Mouse (Mus musculus): ENCODE measurements around the gene Asns.

The Asns gene

GRCm38 (mm10) chr6:7693666-7694065 lies 612 bp upstream of the Asns start:
- Histone ChIP-seq H3K4me3 (replicated peaks; ENCODE audit: low read length) (peak overlapping the region; percentile 91; the same call in 1 of the 2 replicates), H3K36me3 (ENCODE audit: insufficient read depth, low read length) (peaks cover 3% of the 10 kb centered on the region), H3K27me3 (ENCODE audit: insufficient read depth, low read length) (no peaks in the 10 kb centered on the region), H3K4me1 (replicated peaks; ENCODE audit: low read depth, low read length) (peaks cover 72% of the 10 kb centered on the region), H3K9me3 (ENCODE audit: low read length) (no peaks in the 10 kb centered on the region)
- no peak for TF ChIP-seq CTCF (conservative IDR thresholded peaks at IDR 0.05; ENCODE audit: low read length)
- no peak for TF ChIP-seq NANOG (IDR thresholded peaks at IDR 0.05; ENCODE audit: borderline replicate concordance, low read length)
- TF ChIP-seq POU5F1 (IDR thresholded peaks at IDR 0.05; ENCODE audit: borderline replicate concordance, low read length), result no peak

- TF ChIP-seq POU5F1 (IDR thresholded peaks at IDR 0.05; ENCODE audit: borderline replicate concordance, low read length) (no peak), NANOG (IDR thresholded peaks at IDR 0.05; ENCODE audit: borderline replicate concordance, low read length) (no peak), CTCF (conservative IDR thresholded peaks at IDR 0.05; ENCODE audit: low read length) (no peak)
- peaks cover 72% of the 10 kb centered on the region for H3K4me1 ChIP-seq (replicated peaks; ENCODE audit: low read depth, low read length)
- peaks cover 13% of the 10 kb centered on the region for H3K36me3 ChIP-seq (ENCODE audit: insufficient read depth, low read length)
- H3K27me3 ChIP-seq (ENCODE audit: insufficient read depth, low read length), result no peaks in the 10 kb centered on the region
- H3K4me3 ChIP-seq (replicated peaks; ENCODE audit: low read length), result peak overlapping the region; percentile 91
- H3K9me3 ChIP-seq (ENCODE audit: low read length), result no peaks in the 10 kb centered on the region
These were observed 603 bp downstream of the Asns start for GRCm38 (mm10) chr6:7692451-7692850.

- no peak for TF ChIP-seq NANOG (IDR thresholded peaks at IDR 0.05; ENCODE audit: borderline replicate concordance, low read length)
- TF ChIP-seq CTCF (conservative IDR thresholded peaks at IDR 0.05; ENCODE audit: low read length), result no peak
- TF ChIP-seq POU5F1 (IDR thresholded peaks at IDR 0.05; ENCODE audit: borderline replicate concordance, low read length), result no peak
- H3K9me3 ChIP-seq (ENCODE audit: low read length), result no peaks in the 10 kb centered on the region
- peak overlapping the region; percentile 91 for H3K4me3 ChIP-seq (replicated peaks; ENCODE audit: low read length)
- H3K4me1 ChIP-seq (replicated peaks; ENCODE audit: low read depth, low read length), result peaks cover 72% of the 10 kb centered on the region
- peaks cover 18% of the 10 kb centered on the region for H3K36me3 ChIP-seq (ENCODE audit: insufficient read depth, low read length)
- H3K27me3 ChIP-seq (ENCODE audit: insufficient read depth, low read length), result no peaks in the 10 kb centered on the region
These were observed 1.0 kb downstream of the Asns start for GRCm38 (mm10) chr6:7692037-7692436.

- no peaks in the 10 kb centered on the region for H3K27me3 ChIP-seq (ENCODE audit: insufficient read depth, low read length)
- peaks cover 27% of the 10 kb centered on the region for H3K36me3 ChIP-seq (ENCODE audit: insufficient read depth, low read length)
- TF ChIP-seq NANOG (IDR thresholded peaks at IDR 0.05; ENCODE audit: borderline replicate concordance, low read length) (no peak), POU5F1 (IDR thresholded peaks at IDR 0.05; ENCODE audit: borderline replicate concordance, low read length) (no peak), CTCF (conservative IDR thresholded peaks at IDR 0.05; ENCODE audit: low read length) (no peak)
- no peaks in the 10 kb centered on the region for H3K9me3 ChIP-seq (ENCODE audit: low read length)
- peak overlapping the region; percentile 91 for H3K4me3 ChIP-seq (replicated peaks; ENCODE audit: low read length)
- H3K4me1 ChIP-seq (replicated peaks; ENCODE audit: low read depth, low read length), result peaks cover 72% of the 10 kb centered on the region
These were observed 2.6 kb downstream of the Asns start for GRCm38 (mm10) chr6:7690456-7690855.

- Histone ChIP-seq H3K36me3 (ENCODE audit: insufficient read depth, low read length) (peaks cover 40% of the 10 kb centered on the region), H3K27me3 (ENCODE audit: insufficient read depth, low read length) (no peaks in the 10 kb centered on the region), H3K4me1 (replicated peaks; ENCODE audit: low read depth, low read length) (peaks cover 65% of the 10 kb centered on the region), H3K9me3 (ENCODE audit: low read length) (no peaks in the 10 kb centered on the region), H3K4me3 (replicated peaks; ENCODE audit: low read length) (peak overlapping the region; percentile 91)
- no peak for TF ChIP-seq CTCF (conservative IDR thresholded peaks at IDR 0.05; ENCODE audit: low read length)
- no peak for TF ChIP-seq POU5F1 (IDR thresholded peaks at IDR 0.05; ENCODE audit: borderline replicate concordance, low read length)
- TF ChIP-seq NANOG (IDR thresholded peaks at IDR 0.05; ENCODE audit: borderline replicate concordance, low read length), result no peak
These were observed 3.9 kb downstream of the Asns start for GRCm38 (mm10) chr6:7689180-7689579.

GRCm38 (mm10) chr6:7686047-7686446 lies 7.0 kb downstream of the Asns start:
- H3K36me3 ChIP-seq (ENCODE audit: insufficient read depth, low read length), result peaks cover 66% of the 10 kb centered on the region
- TF ChIP-seq NANOG (IDR thresholded peaks at IDR 0.05; ENCODE audit: borderline replicate concordance, low read length) (no peak), CTCF (conservative IDR thresholded peaks at IDR 0.05; ENCODE audit: low read length) (no peak), POU5F1 (IDR thresholded peaks at IDR 0.05; ENCODE audit: borderline replicate concordance, low read length) (no peak)
- no peak overlapping the region for H3K4me3 ChIP-seq (replicated peaks; ENCODE audit: low read length)
- peaks cover 50% of the 10 kb centered on the region for H3K4me1 ChIP-seq (replicated peaks; ENCODE audit: low read depth, low read length)
- H3K9me3 ChIP-seq (ENCODE audit: low read length), result no peaks in the 10 kb centered on the region
- H3K27me3 ChIP-seq (ENCODE audit: insufficient read depth, low read length), result no peaks in the 10 kb centered on the region

GRCm38 (mm10) chr6:7676194-7676901 lies 16.7 kb downstream of the Asns start:
- TF ChIP-seq POU5F1 (IDR thresholded peaks at IDR 0.05; ENCODE audit: borderline replicate concordance, low read length) (no peak), CTCF (conservative IDR thresholded peaks at IDR 0.05; ENCODE audit: low read length) (no peak), NANOG (IDR thresholded peaks at IDR 0.05; ENCODE audit: borderline replicate concordance, low read length) (no peak)
- Histone ChIP-seq H3K36me3 (ENCODE audit: insufficient read depth, low read length) (peaks cover 88% of the 10 kb centered on the region), H3K27me3 (ENCODE audit: insufficient read depth, low read length) (no peaks in the 10 kb centered on the region), H3K4me1 (replicated peaks; ENCODE audit: low read depth, low read length) (no peaks in the 10 kb centered on the region), H3K9me3 (ENCODE audit: low read length) (no peaks in the 10 kb centered on the region), H3K4me3 (replicated peaks; ENCODE audit: low read length) (no peak overlapping the region)

GRCm38 (mm10) chr6:7672438-7673253 lies 20.4 kb downstream of the Asns start:
- TF ChIP-seq NANOG (IDR thresholded peaks at IDR 0.05; ENCODE audit: borderline replicate concordance, low read length), result no peak
- no peak for TF ChIP-seq CTCF (conservative IDR thresholded peaks at IDR 0.05; ENCODE audit: low read length)
- no peak for TF ChIP-seq POU5F1 (IDR thresholded peaks at IDR 0.05; ENCODE audit: borderline replicate concordance, low read length)
- no peaks in the 10 kb centered on the region for H3K4me1 ChIP-seq (replicated peaks; ENCODE audit: low read depth, low read length)
- H3K27me3 ChIP-seq (ENCODE audit: insufficient read depth, low read length), result no peaks in the 10 kb centered on the region
- H3K9me3 ChIP-seq (ENCODE audit: low read length), result no peaks in the 10 kb centered on the region
- H3K36me3 ChIP-seq (ENCODE audit: insufficient read depth, low read length), result peaks cover 51% of the 10 kb centered on the region
- no peak overlapping the region for H3K4me3 ChIP-seq (replicated peaks; ENCODE audit: low read length)

Measured in E14TG2a.4 (cell line).